Mouse (Mus musculus) small intestine, adult 2 months (tissue): ENCODE results near the gene Srsf10. TPM values are rescaled to one million over a fixed set of nuclear protein-coding genes. Genes with fewer than 3 reads are reported as not detected.

Experiments used
- H3K27ac ChIP-seq: fragments of 200-500 bp; 2 replicates; pipeline ENCODE4 v1.5.1; 2012; ENCODE audit warnings: low read depth, low read length, control low read depth, inconsistent platforms; ENCODE audit not compliant: insufficient read depth
- H3K27me3 ChIP-seq: fragments of 200-500 bp; 2 replicates; pipeline ENCODE4 v1.6.1; 2012; ENCODE audit warnings: mild to moderate bottlenecking, moderate library complexity, low read length, inconsistent platforms; ENCODE audit not compliant: control insufficient read depth, insufficient read depth
- H3K36me3 ChIP-seq: fragments of 200-500 bp; 2 replicates; pipeline ENCODE4 v1.6.1; 2012; ENCODE audit warnings: mild to moderate bottlenecking, low read length, control low read depth, inconsistent platforms; ENCODE audit not compliant: control insufficient read depth, insufficient read depth
- H3K4me1 ChIP-seq: fragments of 200-500 bp; 2 replicates; pipeline ENCODE4 v1.6.1; 2012; ENCODE audit warnings: low read length, inconsistent platforms, mixed read lengths; ENCODE audit not compliant: control insufficient read depth, insufficient read depth, insufficient read length
- H3K4me3 ChIP-seq: fragments of 200-500 bp; 2 replicates; pipeline ENCODE4 v1.5.1; 2012; ENCODE audit warnings: low read depth, mild to moderate bottlenecking, control low read depth, inconsistent platforms, low read length, moderate library complexity
- CTCF ChIP-seq: fragments of 200-500 bp; IDR thresholded peaks from 2 replicates; pipeline ENCODE4 v1.5.1; 2012; ENCODE audit warnings: low read depth, mild to moderate bottlenecking, control low read depth, inconsistent platforms, low read length, moderate library complexity, mixed read lengths; ENCODE audit not compliant: insufficient replicate concordance, insufficient read length; ENCODE audit errors: extremely low read depth
- POLR2A ChIP-seq: fragments of 200-500 bp; IDR thresholded peaks from 2 replicates; pipeline ENCODE4 v1.6.1; 2012; ENCODE audit warnings: low read depth, mild to moderate bottlenecking, control low read depth, inconsistent platforms, low read length, moderate library complexity
- WGBS: fragments of 180-500 bp; shearing (Covaris S2); methylation state at CpG from one replicate; pipeline ENCODE4 v1.1.7; 2018; 5-methylcytosine and 5-hydroxymethylcytosine counted together
- polyA plus RNA-seq: library from polyadenylated mRNA; depleted of rRNA; stranded (reverse); fragments of >200 nt; gene quantifications from 2 replicates; pipeline ENCODE4 v1.2.3, GENCODE M21; 2012; rRNA removed

Gene Srsf10
- 29.5 and 48.2 TPM in 2 replicates for polyA plus RNA-seq

DNA sequence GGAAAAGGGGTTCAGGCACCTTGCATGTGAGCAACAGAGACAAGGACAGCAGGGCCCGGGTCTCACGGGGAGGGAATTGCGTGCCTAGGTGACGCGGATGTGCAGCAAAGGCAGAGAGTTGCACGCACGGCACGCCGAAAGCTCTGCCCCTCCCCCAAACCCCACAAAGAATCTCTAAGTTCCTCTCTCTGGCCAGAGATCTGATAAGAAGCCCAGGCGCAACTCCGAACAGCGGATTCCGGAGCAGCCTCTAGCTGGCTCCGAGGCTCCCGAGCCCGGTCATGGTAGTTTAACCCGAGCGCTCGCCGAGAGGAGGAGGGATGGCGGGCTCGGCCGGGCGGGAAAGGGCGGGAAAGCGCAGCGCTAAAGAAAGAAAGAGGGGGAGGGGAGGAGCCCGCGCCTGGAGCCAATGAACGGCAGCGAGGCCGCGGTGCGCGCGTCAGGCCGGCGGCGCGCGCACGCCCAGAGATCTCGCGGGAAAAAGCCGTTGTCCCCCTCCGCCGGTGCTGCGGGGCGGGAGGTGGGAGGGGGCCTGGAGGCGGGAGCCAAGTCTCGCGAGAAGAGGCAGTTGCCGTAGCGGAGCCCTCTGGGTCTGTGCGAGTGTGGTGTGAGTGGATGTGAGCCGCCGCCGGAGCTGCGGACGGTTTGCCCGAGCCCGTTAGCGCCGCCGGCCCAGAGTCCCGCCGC, at the start of gene Srsf10:
TSS of gene Srsf10 (plus strand) at position 212 of the 687 bp plus-strand sequence.
- WGBS, result under 1% methylated on average over 67 of the region's 67 CpGs

DNA sequence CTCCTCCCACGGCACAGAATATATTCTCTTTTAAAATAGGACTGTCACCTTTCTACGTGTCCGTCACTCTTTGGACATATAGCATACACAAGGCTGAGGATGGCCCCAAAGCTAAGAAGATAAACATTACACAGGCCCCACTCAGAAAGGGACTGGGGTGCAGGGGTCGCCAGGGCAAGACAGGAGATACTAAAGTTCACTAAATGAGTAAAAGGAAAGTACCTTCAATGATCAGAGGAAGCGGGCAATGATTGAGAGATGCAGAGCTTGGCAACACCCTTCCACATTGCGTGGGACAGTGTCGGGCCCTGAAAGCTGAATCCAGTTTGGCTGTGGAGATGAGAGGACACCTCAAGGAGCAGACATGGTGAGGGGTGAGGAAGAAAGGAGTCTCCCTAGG, 40.7 kb upstream of the Srsf10 start:
- Histone ChIP-seq H3K36me3 (no peaks in the 10 kb centered on the region), H3K27me3 (no peaks in the 10 kb centered on the region), H3K4me3 (no peak overlapping the region), H3K4me1 (no peaks in the 10 kb centered on the region), H3K27ac (no peak overlapping the region)
- 81% methylated on average over 7 of the region's 7 CpGs for WGBS
- TF ChIP-seq POLR2A, result no peak
- no peak for TF ChIP-seq CTCF

More for the DNA sequence above, at the start of gene Srsf10:
- no peaks in the 10 kb centered on the region; the same call in 1 of the 2 replicates for H3K36me3 ChIP-seq
- TF ChIP-seq POLR2A (peak; percentile 89; the same call in 1 of the 2 replicates), CTCF (no peak)
- peak within 1 kb of the TSS; percentile 80 for H3K4me3 ChIP-seq
- H3K27me3 ChIP-seq, result no peaks in the 10 kb centered on the region
- H3K27ac ChIP-seq, result peak within 1 kb of the TSS; percentile 91
- no peaks in the 10 kb centered on the region for H3K4me1 ChIP-seq

DNA sequence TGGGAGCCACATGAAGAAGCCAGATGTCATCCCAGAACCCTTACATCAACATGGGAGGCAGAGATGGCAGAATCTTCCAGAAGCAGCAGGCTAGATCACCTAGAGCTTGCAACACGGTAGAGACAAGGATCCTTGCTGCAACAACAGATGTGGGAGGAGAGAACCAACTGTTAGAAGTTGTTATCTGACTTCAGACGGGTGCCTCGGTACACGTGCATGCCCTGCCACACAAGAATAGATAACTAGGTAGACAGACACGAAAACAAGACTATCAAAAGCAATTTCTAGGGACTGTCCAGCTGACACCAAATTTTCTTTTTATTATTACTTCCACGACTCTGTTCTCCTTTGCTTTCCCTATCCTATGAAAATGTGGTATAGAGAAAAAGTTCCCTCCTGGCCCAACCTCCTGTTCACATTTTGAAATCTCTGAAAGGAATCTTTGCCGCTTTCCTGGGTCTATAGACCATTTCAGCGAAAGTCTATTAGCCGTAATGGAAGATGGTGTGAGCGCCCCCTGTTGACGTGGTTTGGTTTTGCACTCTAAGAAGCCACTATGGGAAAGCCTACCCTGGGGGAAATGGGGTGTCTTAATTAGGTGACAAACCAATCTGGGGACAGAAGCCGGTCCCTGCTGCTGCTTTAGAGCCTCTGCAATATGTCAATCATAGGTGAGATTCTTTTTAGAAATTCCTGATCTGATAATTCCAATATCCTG, 38.5 kb upstream of the Srsf10 start:
- WGBS, result 18% methylated on average over 12 of the region's 12 CpGs
- TF ChIP-seq POLR2A, result no peak
- peak; percentile 52; the same call in 1 of the 2 replicates for TF ChIP-seq CTCF
- no peak overlapping the region for H3K4me3 ChIP-seq

DNA sequence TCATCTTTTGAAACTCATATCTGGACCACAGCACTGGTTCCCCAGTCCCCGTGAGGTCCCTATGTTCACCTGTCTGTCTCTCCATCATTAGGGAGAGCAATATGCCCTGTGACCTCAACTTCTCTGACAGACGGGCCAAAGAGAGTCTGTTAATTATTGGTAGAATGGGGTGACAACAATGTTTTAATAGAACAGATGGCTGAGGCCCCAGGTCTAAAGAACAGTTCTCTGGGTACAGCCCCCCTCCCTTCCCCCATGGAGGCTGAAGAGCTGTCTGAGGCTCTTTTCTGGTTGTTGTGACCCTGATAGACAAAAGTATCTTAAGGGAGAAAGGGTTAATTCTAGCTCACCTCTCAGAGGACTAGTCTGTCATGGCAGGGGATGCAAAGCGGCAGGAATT, 37.2 kb upstream of the Srsf10 start:
- no peaks in the 10 kb centered on the region for H3K4me1 ChIP-seq
- TF ChIP-seq CTCF (no peak), POLR2A (no peak)
- H3K27me3 ChIP-seq, result no peaks in the 10 kb centered on the region
- H3K4me3 ChIP-seq, result no peak overlapping the region
- 48% methylated on average over 3 of the region's 3 CpGs for WGBS
- no peak overlapping the region for H3K27ac ChIP-seq
- H3K36me3 ChIP-seq, result no peaks in the 10 kb centered on the region

More for the DNA sequence above, 38.5 kb upstream of the Srsf10 start:
- H3K4me1 ChIP-seq, result no peaks in the 10 kb centered on the region
- H3K36me3 ChIP-seq, result no peaks in the 10 kb centered on the region
- no peaks in the 10 kb centered on the region for H3K27me3 ChIP-seq
- H3K27ac ChIP-seq, result no peak overlapping the region

DNA sequence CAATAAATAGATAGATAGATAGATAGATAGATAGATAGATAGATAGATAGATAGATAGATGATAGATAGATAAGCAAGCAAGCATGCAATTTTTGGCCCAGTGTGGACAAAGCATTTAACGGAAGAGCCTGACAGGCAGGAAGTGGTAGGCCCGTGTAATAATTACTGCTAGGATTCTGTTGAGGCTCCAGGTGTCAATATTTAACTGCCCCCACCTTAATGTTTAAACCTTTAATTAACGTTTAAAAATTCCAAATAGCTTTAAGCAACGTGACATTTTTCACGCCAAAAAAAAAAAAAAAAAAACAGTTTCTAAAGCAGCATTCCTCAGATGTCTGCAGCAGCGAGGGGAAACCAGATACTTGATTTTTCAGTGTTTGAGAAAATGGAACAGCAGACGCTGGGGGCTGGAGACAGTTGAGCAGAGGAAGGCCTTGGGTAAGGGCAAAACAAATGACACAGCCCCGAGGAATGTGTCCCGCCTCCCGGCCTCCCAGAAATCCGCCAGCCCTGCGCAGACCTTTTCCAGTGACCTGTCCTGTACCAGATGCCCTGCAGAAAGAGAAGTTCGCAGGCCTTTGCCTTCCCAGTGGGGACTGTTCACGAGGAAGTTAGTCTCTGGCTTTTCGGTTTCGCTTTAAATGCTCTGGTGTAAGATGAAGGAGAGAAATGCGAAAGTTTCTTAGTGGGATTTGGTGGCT, 35.6 kb upstream of the Srsf10 start:
- no peaks in the 10 kb centered on the region for H3K27me3 ChIP-seq
- WGBS, result 63% methylated on average over 17 of the region's 17 CpGs
- TF ChIP-seq CTCF (no peak), POLR2A (no peak)
- H3K4me1 ChIP-seq, result no peaks in the 10 kb centered on the region
- H3K36me3 ChIP-seq, result no peaks in the 10 kb centered on the region
- H3K27ac ChIP-seq, result peak overlapping the region; percentile 26
- H3K4me3 ChIP-seq, result no peak overlapping the region

DNA sequence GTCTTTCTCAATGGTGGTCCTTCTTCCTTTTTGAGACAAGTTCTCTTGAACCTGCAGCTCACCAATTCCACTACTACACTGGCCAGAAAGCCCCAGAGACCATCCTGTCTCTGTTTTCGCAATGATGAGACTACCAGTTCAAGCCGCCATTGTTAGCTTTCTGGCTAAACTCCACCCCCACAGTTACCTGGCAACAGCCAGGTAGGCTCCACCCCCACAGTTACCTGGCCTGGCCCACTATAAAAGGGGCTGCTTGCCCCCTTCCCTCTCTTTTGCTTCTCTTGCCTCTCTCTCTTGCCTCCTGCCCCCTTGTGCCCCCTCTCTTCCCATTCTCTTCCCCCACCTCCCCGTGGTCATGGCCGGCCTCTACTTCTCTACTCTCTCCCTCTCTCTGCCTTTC, 33.8 kb upstream of the Srsf10 start:
- TF ChIP-seq CTCF, result no peak
- TF ChIP-seq POLR2A, result no peak
- Histone ChIP-seq H3K27ac (no peak overlapping the region), H3K36me3 (no peaks in the 10 kb centered on the region), H3K4me3 (no peak overlapping the region), H3K4me1 (no peaks in the 10 kb centered on the region), H3K27me3 (no peaks in the 10 kb centered on the region)
- 91% methylated on average over 4 of the region's 4 CpGs for WGBS

DNA sequence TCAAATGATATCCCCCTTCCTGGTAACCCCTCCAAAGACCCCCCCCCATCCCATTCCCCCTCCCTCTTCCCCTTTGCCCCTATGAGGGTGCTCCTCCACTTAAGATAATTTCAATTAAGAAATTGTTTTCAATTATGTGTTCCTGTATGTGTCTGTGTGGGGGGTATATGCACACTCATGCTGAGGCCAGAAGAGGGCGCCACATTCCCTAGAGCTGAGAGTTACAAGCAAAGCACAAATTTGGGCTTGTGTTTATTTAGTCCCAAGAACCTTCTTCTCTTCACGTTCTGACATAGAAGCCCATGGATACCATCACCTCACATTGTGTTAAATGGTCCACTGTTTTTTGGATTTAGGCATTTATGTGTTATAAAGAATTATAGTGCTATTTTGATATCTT, 32.2 kb upstream of the Srsf10 start:
- Histone ChIP-seq H3K36me3 (no peaks in the 10 kb centered on the region), H3K27me3 (no peaks in the 10 kb centered on the region), H3K4me3 (no peak overlapping the region), H3K27ac (no peak overlapping the region), H3K4me1 (no peaks in the 10 kb centered on the region)
- TF ChIP-seq CTCF, result peak; percentile 26; the same call in 1 of the 2 replicates
- TF ChIP-seq POLR2A, result no peak
- WGBS, result 72% methylated on average over 2 of the region's 2 CpGs
